Mouse (Mus musculus) CD4-positive, CD25-positive, alpha-beta regulatory T cell, adult 4 months (primary cell): Measurements from ENCODE around the gene Ldha. TPM values are rescaled to one million over a fixed set of nuclear protein-coding genes. Genes with fewer than 3 reads are reported as not detected.

Experiments
- ATAC-seq: one replicate; pipeline ENCODE4 v1.8.0; 2017
- polyA plus RNA-seq, 2 experiments: library from polyadenylated mRNA; unstranded; fragments of 100-300 nt; shearing (Covaris generic); gene quantifications; one replicate each; pipeline ENCODE4 v1.2.1; 2017

The Ldha gene
- polyA plus RNA-seq, 2 experiments from 2014 or later: 817 to 958 TPM

DNA sequence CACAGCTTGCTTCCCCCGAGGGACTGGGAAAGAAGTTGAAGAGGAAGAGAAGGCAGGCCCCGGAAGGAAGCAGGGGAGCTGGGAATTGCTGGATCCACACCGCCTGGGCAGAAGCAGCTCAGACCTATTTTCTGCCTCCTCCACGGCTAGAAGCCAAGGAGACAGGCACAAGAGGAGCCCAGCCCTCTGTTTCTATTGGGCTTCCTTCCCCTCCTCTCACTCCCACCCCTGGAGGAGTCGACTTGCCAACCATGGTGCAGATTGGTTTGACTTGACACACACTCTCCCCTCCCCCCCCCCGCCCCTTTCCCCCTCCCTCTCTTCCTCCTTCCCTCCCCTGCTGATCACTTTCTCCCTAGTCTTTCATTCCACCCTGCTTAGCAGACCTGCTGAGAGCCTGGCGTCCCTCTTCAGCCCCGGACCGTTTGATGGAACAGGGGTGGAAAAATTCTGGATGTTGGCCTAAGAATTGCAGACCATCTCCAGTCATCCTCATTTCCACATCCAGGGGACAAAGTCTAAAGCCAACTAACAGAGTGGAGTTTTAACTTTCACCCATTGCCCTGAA, 3.1 kb upstream of the Ldha start:
- peak; percentile 27 for ATAC-seq

DNA sequence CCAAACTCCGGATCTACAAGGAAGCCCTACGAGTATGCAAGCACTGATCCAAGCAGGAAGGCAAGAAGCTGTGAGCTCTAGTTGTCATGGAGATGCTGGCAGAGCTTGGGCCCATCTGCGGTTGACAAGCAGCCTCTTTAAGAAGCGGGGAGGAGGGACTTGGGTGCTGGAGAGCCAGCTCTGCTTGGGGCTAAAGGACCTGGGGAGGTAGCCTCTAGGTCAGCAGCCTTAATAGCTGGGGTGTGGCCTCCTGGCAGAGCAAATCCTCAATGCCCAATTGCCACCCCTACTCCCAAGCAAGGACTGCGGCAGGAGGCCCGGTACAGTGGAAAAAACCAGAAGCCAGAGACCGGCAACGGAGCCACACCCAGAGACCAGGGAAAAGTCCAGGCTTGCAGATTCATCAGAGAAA, 2.4 kb upstream of the Ldha start:
- ATAC-seq: peak; percentile 93

DNA sequence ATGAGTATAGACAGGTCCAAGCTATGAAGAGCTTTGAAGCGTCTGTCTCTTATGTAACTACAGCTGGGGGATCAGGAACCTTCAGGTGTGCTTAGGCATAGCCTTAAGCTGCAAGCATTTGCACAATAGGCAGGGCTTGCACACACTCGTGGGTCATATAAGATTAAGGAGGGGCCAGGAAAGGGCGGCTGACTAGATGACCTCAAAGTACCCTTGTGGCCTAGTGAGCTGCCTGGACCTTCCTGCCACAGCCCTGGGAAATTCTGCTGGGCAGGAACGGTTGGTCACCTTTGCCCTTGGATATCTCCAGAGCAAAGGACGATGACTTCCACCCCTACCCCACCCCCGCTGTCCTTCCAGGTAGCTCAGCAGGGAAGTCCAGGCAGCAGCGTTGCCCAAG, 1.8 kb upstream of the Ldha start:
- no peak for ATAC-seq

DNA sequence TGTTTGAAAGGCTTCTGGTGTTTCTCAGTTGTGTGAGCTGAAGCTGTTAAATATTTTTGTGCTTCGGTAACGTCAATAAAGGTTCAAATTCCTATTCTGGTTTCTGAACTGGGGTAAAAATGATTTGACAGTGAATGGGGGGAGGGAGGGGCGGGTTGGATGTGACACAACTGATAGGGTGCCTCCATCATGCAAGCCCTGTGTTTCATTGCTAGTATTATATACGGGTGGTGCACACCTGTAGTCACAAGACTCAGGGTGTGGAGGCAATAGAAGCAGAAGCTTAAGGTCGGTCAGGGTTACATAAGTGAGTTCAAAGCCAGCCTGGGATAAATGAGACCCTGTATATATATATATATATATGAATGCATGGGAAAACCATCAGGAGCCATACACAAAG, 1.4 kb upstream of the Ldha start:
- no peak for ATAC-seq

DNA sequence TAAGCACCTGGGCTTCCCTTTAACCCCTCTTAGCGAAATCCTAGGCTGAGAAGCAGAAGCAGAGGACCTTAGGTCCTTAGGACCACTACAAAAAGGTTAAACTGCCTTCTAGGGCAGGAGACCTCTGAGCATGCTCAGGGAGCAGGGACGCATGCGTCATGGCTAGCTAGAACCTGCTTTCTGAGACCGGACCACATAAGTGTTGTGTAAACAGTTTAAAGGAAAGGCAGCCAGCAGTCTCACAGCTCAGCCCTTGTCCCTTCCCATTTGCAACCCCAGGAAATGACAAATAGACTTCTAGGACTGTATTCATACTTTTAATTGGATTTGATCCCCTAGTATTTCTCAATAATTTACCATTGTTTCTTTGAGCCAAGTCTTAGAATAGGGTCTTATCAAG, 949 bp upstream of the Ldha start:
- no peak for ATAC-seq

DNA sequence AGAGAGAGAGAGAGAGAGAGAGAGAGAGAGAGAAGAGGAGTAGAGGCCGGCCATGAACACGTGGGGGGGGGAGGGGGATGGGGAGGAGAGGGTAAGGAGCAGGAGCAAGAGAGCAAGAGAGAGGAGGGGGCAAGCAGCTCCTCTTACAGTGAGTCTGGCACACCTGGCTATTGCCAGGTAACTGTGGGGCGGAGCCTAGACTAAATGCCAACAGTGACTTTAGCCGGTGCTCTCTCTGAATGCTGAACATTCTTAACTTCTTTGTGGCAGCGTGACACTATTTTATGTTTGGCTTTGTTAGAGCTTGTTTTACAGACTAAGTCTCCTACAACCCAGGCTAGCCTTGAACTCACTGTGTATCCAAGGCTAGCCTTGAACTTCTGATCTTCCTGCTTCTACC, 1.0 kb downstream of the Ldha start:
- no peak for ATAC-seq

DNA sequence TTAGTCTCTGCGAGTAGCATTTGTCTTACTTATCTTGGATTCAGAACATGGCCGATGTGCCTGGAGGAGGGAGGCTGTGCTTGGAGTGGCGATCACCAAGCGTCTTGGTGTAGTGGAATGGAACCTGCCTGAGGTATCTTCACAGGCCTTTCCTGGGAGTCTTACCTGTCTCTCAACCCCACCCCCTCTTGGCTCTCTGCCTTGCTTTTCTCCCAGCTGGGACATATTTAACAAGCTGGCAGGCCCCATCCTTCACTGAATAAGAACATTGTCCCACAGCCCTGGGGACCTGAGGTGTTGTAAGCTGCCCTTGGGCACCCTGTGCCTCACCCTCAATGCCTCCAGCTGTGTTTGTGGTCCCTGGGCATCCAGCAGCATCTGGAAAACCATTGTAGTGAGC, 2.3 kb downstream of the Ldha start:
- no peak for ATAC-seq

DNA sequence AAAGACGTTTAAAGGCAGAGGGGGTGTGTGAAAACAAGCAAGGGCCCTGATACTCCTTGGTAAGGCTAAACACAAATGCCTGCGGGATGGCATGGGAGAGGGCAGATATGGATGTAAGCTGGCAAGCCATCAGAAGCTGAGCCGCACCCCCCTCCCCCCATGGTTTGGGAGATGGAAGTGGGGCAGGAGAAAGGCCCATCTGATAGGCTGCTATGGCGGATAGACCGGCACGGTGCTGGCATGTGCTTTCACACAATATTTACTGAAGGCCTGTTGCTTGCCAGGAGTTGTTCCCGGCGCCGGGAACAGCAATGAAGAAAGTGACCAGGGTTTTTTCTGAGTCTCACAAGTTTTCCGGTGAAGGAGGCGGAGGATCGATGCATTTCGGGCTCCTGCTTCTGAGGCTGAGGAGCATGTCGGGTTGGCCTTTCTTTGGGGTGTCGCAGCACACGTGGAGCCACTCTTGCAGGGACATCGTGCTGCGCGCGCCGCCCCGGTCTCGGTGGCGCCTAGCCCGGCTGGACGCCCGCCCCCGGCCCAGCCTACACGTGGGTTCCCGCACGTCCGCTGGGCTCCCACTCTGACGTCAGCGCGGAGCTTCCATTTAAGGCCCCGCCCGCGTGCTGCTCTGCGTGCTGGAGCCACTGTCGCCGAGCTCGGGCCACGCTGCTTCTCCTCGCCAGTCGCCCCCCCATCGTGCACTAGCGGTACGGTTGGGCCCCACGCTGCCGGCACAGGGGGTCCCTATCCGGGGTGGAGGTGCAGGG, 4.1 kb downstream of the Ldha start:
- ATAC-seq: peak; percentile 82

DNA sequence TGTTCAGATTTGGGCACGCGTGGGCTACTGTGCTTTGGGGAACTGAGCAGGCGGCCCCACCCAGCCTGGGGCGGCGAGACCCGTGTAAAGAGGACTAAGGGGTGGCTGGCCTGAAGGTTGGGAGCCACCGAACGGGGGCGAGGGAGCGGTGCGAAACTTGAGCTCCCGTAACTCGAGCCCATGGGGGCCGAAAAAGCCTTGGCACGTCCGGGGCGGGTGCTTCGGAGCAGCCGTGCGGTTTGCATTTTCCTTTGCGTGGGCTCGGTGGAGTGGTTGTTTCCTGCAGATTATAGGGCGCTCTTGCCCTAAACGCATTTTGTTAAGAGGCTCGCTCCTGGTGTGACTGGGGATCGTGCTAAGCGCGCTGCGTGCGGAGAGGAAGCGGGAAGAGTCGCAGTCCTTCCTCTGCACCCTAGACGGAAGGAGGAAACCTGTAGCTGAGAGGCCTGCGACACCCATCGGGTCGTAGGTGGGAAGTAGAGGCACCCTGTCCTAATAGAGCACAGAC, 4.8 kb downstream of the Ldha start:
- peak; percentile 50 for ATAC-seq

DNA sequence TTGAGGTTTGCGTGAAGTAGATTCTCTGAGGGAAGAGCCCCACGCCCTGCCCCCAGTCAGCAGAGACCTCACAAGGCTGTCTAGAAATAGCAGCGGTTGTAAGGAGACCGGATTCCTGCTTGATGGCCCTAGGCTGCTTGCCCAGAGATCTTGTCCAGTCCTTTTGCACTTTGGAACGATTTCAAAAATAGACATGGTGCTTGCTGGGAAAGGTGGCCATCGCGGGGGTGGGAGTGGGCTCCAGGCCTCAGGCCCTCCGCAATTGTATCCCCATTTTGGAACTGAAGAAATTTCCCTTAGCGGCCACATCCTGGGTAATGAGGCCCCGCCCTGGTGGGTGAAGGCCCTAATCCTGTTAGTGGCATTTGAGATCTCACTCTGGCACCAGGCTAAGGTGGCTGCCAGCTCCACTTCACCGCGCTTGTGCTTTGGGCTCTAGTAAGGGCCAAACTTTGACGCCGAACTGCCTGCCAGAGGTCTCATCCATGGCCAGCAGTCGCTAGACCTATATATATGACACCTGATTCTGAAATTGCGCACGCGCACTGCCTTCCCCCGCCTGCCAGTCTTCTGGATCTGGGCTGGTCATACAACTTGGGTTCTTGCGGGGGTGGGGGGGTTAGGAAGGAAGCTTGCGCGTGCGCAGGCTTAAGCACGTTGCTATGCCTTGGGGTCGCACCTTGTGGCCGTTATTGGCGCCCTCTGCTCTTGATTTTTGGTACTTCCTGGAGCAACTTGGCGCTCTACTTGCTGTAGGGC, 5.4 kb downstream of the Ldha start:
- ATAC-seq: peak; percentile 64

DNA sequence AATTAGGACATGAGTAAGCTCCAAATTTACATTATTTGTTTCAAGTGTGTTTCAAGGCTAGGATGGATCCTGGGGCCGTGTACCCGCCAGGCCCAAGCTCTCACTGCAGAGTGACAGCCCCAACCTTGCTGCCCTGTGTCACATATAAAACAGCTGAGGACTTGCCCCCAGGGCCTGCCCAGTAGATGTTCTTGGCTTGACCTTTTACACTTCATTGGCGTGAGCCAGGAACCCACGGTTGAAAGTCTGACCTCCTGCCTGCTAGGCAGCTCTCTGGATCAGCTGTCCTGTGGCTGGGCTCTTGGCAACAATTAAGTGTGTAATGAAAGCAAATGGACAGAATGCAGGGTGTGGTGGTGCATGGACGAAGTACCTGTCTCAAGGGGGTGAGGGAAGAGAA, 8.0 kb downstream of the Ldha start:
- no peak for ATAC-seq

DNA sequence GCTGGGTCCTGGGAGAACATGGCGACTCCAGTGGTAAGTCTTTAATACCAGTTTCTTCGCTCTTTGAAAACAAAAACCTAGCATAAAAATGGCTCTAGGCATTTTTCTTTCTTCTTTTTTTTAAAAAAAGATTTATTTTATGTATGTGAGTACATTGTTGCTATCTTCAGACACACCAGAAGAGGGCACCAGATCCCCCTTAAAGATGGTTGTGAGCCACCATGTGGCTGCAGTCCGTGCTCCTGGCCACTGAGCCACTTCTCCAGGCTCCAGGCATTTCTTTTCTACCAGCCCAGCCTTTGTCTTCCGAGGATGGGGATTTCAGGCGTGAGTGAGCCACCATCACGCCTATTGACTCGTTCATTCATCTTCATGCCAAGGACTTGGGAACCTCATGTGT, 9.8 kb downstream of the Ldha start:
- no peak for ATAC-seq

DNA sequence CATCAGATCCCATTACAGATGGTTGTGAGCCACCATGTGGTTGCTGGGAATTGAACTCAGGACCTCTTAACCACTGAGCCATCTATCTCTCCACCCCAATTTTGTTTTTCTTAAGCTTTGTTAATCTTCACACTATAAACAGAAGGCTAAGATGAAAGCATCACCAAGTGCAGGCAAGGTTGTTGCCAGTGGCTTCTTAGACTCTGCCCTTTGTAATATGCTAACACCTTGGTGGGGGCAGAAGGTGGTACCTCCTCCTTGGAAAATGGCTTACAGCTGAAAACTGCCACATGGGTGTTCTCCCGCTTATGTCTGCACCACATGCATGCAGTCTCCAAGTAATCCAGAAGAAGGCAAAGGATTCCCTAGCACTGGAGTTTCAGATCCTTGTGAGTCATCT, 11.4 kb downstream of the Ldha start:
- no peak for ATAC-seq

DNA sequence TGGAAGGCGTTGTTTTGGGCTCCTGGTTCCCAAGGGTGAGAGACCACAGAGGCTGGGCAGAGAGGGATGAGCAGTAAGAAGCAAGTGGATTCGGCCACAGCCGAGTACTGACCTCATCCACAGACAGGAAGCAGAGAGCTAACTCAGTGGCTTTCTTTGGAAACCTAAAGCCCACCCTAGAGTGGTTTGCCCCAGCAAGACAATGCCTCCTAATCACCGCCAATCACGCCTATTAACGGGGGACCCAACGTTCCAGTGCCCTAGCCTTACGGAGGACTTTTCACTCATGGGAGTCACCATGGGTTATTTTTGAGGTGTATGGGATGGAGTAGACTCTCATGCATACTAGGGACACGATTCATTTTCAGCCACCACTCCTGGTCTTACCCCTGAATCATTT, 12.1 kb downstream of the Ldha start:
- ATAC-seq: no peak

DNA sequence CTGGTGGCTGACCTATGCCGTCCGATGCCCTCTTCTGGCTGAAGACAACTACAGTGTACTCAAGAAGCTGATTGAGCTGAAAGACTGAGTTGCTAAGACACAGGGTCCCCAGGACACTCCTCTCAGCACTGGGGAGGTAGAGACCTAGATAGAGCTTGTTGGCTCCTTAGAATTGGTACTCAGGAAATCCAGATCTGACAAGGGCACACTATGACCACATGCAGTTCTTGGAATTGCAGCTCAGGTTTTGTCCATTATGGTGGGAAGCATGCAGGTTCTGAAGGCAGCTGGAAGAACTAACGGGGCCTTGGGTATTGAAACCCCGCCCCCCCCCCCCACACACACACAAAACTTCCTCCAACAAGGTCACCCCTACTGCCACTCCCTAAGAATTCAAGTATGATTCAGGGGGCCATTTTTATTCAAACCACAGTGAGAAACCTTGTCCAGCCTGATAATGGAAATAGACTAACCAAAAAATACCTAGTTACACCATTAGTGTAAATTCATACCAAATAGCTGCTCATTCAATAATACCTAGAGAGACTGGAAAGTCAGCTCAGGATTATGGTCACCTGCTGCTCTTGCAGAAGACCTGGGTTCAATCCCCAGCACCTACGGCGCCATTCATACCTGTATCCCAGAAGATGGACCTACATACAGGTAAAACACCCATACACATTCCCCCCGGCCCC, 14.7 kb downstream of the Ldha start:
- no peak for ATAC-seq

DNA sequence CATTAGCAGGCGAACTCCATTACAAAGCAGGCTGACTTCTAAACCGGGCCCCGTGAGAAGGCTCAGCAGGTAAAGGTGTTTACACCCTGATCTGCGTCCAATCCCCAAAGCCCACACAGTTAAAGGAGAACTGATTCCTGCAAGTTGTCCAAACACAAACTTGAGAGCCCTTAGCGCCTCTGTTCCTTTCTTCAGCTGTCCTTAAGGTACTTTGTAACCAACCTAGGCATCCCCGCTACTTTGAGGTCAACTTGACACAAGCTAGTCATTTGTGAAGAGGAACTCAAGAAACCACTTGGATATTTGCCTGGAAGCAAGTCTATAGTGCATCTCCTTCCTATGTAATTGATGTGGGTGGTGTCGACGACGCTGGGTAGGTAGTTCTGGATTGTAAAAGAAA, 16.2 kb downstream of the Ldha start:
- no peak for ATAC-seq

DNA sequence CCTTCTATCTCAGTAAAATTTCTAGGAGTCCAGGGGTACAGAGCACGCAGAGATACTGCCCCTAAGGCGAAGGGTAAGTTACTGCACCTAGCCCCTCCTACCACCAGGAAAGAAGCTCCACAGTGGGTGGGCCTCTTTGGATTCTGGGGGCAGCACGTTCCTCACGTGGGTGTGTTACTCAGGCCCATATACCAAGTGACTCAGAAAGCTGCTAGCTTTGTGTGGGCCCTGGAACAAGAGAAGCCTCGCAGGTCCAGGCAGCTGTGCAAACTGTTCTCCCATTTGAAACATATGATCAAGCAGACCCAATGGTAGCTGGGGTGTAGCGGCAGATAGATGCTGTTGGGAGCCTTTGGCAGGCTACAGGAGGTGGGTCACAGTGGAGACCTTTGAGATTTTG, 17.8 kb downstream of the Ldha start:
- no peak for ATAC-seq

DNA sequence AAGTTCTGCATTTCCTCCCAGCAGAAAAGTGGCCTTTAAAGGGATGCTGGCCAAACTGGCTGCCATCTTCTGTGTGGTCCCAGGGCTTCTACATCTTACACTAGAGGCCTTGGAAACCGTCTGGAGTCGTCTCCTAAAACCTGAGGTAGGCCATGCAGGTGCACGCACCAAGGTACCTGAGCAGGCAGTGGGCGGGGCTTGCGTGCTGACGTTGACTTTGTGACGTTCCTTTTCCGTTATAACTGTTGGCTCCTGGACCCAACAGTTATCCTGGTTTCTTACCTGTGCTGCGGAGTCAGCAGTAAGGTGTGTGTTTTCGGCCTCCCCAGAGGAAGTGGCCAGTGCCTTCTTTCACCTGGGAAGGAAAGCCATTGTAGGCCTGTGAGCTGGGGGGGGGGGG, 19.7 kb downstream of the Ldha start, which contains the start of gene Ldhc:
Ldhc (plus strand) TSS at position 208 of the 400 bp plus-strand sequence.
- ATAC-seq: no peak

DNA sequence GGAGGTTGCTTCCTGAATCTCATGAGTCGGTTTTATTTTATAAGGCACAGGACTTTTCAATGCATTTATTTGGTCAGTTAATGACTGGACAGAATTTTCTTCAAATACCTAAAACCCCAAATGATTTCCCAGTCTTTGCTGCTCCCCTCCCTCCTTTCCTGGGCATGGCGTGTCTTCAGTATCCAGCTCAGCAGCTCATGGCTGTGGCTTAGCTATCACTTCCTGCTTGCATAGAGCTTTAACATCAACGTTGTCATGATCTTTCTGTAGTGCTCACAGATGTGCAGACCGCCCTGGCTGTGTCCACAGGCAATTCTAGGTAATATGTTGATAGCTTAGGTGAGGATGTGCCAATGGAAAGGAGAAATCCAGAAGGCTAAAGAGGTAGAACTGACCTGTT, 30.7 kb downstream of the Ldha start:
- no peak for ATAC-seq

DNA sequence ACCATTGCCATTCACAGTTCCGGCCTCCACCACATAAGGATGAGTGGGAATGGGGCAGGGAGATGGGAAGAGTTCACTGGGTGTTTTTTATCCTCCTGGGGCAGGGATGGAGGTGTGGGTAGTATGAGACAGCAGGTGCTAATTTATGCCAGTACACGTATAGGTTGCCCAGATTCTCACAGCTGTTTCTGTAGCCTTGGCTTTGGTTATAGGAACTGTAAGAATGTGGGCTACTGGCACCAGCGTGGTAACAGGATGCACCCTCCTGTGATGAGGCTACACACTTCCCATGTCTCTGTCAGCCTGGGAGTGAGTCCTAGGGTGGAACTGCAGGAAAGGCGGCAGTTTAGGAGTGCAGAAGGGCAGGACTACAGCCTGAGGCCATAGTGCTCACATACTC, 35.6 kb downstream of the Ldha start:
- no peak for ATAC-seq

DNA sequence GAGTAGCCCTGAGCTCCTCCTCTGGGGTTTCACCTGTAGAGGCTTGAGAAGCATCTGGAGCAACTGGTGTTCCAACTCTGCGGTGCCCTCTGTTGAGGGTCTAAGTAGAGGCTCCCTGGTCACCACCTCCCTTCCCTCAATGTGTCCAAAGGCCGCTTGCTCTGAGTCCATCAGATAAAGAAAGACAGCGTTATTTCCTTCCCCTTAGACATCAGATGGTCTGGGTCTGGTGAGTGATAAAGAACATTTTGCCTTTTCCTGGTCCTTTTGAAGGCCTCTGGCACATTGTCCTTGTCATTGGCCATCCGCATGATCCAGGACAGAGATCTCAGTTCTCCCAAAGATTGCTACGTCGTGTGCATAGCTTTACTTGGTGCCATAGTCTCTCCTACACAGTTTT, 36.0 kb downstream of the Ldha start:
- no peak for ATAC-seq

DNA sequence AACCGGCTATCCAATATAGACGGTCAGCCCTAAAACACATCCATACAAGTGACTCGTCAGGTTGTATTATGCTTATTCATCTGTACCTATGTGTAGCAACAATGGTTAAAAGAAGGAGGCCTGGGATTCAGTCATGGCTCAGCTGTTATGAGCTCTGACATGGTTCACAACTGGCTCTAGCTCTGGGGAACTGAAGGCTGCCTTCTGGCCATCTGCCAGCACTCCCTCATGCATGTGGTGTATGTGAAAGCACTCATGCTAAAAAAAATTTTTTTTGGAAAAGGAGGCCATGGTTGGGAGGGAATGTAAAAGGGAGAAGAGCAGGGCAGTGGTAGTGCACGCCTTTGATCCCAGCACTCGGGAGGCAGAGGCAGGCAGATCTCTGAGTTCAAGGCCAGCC, 38.6 kb downstream of the Ldha start:
- ATAC-seq: no peak

DNA sequence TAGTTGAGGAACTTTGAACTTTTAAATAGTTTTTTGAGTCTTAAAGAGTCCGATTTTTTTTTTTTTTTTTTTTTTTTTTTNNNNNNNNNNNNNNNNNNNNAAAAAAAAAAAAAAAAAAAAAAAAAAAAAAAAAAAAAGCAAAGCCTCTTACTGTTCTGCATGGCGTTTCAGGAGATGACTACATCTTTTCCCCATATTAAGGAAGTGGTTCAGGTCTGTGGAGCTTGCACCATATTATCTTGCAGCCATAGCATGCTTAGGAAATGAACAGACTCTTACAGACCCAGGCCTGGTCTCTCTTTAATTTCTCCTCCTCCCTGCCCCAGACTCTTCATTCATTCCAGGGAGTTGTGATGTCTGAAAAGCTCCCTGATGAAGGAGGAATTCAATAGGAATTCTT, 39.7 kb downstream of the Ldha start:
- ATAC-seq: no peak
